Mouse (Mus musculus): Measurements from ENCODE around the gene Sfxn5. TPM values are rescaled to one million over a fixed set of nuclear protein-coding genes. Genes with fewer than 3 reads are reported as not detected.

Sfxn5 gene
- total and polyA plus RNA-seq, 2 experiments from 2014 or later = 108 to 151 TPM

- TF ChIP-seq CTCF (IDR thresholded peaks at IDR 0.05; ENCODE audit: low read depth) = no peak
- peaks cover 35% of the 10 kb centered on the region for H3K4me1 ChIP-seq (ENCODE audit: insufficient read depth, low read length)
- 85% methylated on average over 6 of the region's 6 CpGs for WGBS
Measured at GRCm38 (mm10) chr6:85371859-85372405, 38.7 kb upstream of the Sfxn5 start.

GRCm38 (mm10) chr6:85370666-85371430, 37.6 kb upstream of the Sfxn5 start:
- DNase-seq (ENCODE audit: low spot score) (no peak), ATAC-seq (no peak)
- Histone ChIP-seq H3K36me3 (ENCODE audit: insufficient read depth, low read length) (no peaks in the 10 kb centered on the region), H3K4me3 (ENCODE audit: low read length) (no peak overlapping the region), H3K27me3 (ENCODE audit: insufficient read depth, low read length) (no peaks in the 10 kb centered on the region), H3K4me1 (ENCODE audit: insufficient read depth, low read length) (peaks cover 35% of the 10 kb centered on the region), H3K9me3 (ENCODE audit: low read length) (no peaks in the 10 kb centered on the region), H3K27ac (no peak overlapping the region; the same call in 1 of the 2 replicates), H3K9ac (replicated peaks; ENCODE audit: low read length) (no peak overlapping the region), H3K4me2 (ENCODE audit: low read depth, low read length) (no peak overlapping the region)
- TF ChIP-seq CTCF (IDR thresholded peaks at IDR 0.05; ENCODE audit: low read depth) = no peak
- 89% methylated on average over 9 of the region's 9 CpGs for WGBS

More at GRCm38 (mm10) chr6:85371859-85372405, 38.7 kb upstream of the Sfxn5 start:
- Histone ChIP-seq H3K36me3 (ENCODE audit: insufficient read depth, low read length) (no peaks in the 10 kb centered on the region), H3K4me2 (ENCODE audit: low read depth, low read length) (peak overlapping the region; percentile 82), H3K27me3 (ENCODE audit: insufficient read depth, low read length) (no peaks in the 10 kb centered on the region), H3K27ac (no peak overlapping the region), H3K9me3 (ENCODE audit: low read length) (no peaks in the 10 kb centered on the region), H3K9ac (replicated peaks; ENCODE audit: low read length) (peak overlapping the region; percentile 93; the same call in 1 of the 2 replicates), H3K4me3 (ENCODE audit: low read length) (no peak overlapping the region)
- DNase-seq (ENCODE audit: low spot score) = no peak
- no peak for ATAC-seq

GRCm38 (mm10) chr6:85370041-85370440, 36.8 kb upstream of the Sfxn5 start:
- no peak for TF ChIP-seq CTCF (IDR thresholded peaks at IDR 0.05; ENCODE audit: low read depth)
- Histone ChIP-seq H3K4me2 (ENCODE audit: low read depth, low read length) (no peak overlapping the region), H3K27ac (peak overlapping the region; percentile 27; the same call in 1 of the 2 replicates), H3K36me3 (ENCODE audit: insufficient read depth, low read length) (no peaks in the 10 kb centered on the region), H3K9me3 (ENCODE audit: low read length) (no peaks in the 10 kb centered on the region), H3K27me3 (ENCODE audit: insufficient read depth, low read length) (no peaks in the 10 kb centered on the region), H3K4me3 (ENCODE audit: low read length) (no peak overlapping the region), H3K4me1 (ENCODE audit: insufficient read depth, low read length) (peaks cover 35% of the 10 kb centered on the region), H3K9ac (replicated peaks; ENCODE audit: low read length) (no peak overlapping the region)
- DNase-seq (ENCODE audit: low spot score) (no peak), ATAC-seq (no peak)
- 90% methylated on average over 5 of the region's 5 CpGs for WGBS

- H3K4me3 ChIP-seq (ENCODE audit: low read length) = no peak overlapping the region
- TF ChIP-seq CTCF (IDR thresholded peaks at IDR 0.05; ENCODE audit: low read depth) = no peak
- H3K4me2 ChIP-seq (ENCODE audit: low read depth, low read length) = no peak overlapping the region
- no peak overlapping the region for H3K9ac ChIP-seq (replicated peaks; ENCODE audit: low read length)
- DNase-seq (ENCODE audit: low spot score) (peak; percentile 22), ATAC-seq (no peak)
- no peaks in the 10 kb centered on the region for H3K27me3 ChIP-seq (ENCODE audit: insufficient read depth, low read length)
- WGBS = 72% methylated on average over 5 of the region's 5 CpGs
- no peaks in the 10 kb centered on the region for H3K9me3 ChIP-seq (ENCODE audit: low read length)
- H3K36me3 ChIP-seq (ENCODE audit: insufficient read depth, low read length) = no peaks in the 10 kb centered on the region
- 0 out of 2 replicates have a peak overlapping the region, but pooled peaks have one; percentile 27 for H3K27ac ChIP-seq
- H3K4me1 ChIP-seq (ENCODE audit: insufficient read depth, low read length) = peaks cover 35% of the 10 kb centered on the region
Measured at GRCm38 (mm10) chr6:85369181-85369860, 36.1 kb upstream of the Sfxn5 start.

- ATAC-seq (no peak), DNase-seq (ENCODE audit: low spot score) (no peak)
- Histone ChIP-seq H3K36me3 (ENCODE audit: insufficient read depth, low read length) (no peaks in the 10 kb centered on the region), H3K27ac (peak overlapping the region; percentile 15; the same call in 1 of the 2 replicates), H3K4me1 (ENCODE audit: insufficient read depth, low read length) (peaks cover 35% of the 10 kb centered on the region), H3K9me3 (ENCODE audit: low read length) (no peaks in the 10 kb centered on the region), H3K4me3 (ENCODE audit: low read length) (no peak overlapping the region), H3K9ac (replicated peaks; ENCODE audit: low read length) (no peak overlapping the region), H3K4me2 (ENCODE audit: low read depth, low read length) (no peak overlapping the region), H3K27me3 (ENCODE audit: insufficient read depth, low read length) (no peaks in the 10 kb centered on the region)
- 65% methylated on average over 5 of the region's 5 CpGs for WGBS
- no peak for TF ChIP-seq CTCF (IDR thresholded peaks at IDR 0.05; ENCODE audit: low read depth)
Measured at GRCm38 (mm10) chr6:85368722-85369121, 35.5 kb upstream of the Sfxn5 start.

GRCm38 (mm10) chr6:85368166-85368565, 34.9 kb upstream of the Sfxn5 start:
- no peak for DNase-seq (ENCODE audit: low spot score)
- no peak for TF ChIP-seq CTCF (IDR thresholded peaks at IDR 0.05; ENCODE audit: low read depth)
- Histone ChIP-seq H3K36me3 (ENCODE audit: insufficient read depth, low read length) (no peaks in the 10 kb centered on the region), H3K9me3 (ENCODE audit: low read length) (no peaks in the 10 kb centered on the region), H3K4me1 (ENCODE audit: insufficient read depth, low read length) (peaks cover 30% of the 10 kb centered on the region), H3K9ac (replicated peaks; ENCODE audit: low read length) (no peak overlapping the region), H3K27ac (no peak overlapping the region), H3K27me3 (ENCODE audit: insufficient read depth, low read length) (no peaks in the 10 kb centered on the region), H3K4me3 (ENCODE audit: low read length) (no peak overlapping the region), H3K4me2 (ENCODE audit: low read depth, low read length) (no peak overlapping the region)
- WGBS = 92% methylated on average over 1 of the region's 1 CpGs
- no peak for ATAC-seq

Data from hindbrain, postnatal 0 days (tissue).